Mouse (Mus musculus) ES-E14 (cell line): ENCODE measurements around the gene Srp14. TPM values are rescaled to one million over a fixed set of nuclear protein-coding genes. Genes with fewer than 3 reads are reported as not detected.

Experiments used
- DNase-seq: peaks from one replicate; pipeline ENCODE4 v3.0.0-alpha.2; 2013; ENCODE audit warnings: low read depth, low spot score
- H3K27ac ChIP-seq: 2 replicates; pipeline ENCODE4 v1.5.1; 2012; ENCODE audit warnings: low read depth, mild to moderate bottlenecking, low read length, moderate library complexity, mixed read lengths; ENCODE audit not compliant: poor library complexity, insufficient read depth, severe bottlenecking
- H3K36me3 ChIP-seq: 2 replicates; pipeline ENCODE4 v1.6.1; 2012; ENCODE audit warnings: mild to moderate bottlenecking, low read length, moderate library complexity, mixed read lengths; ENCODE audit not compliant: control insufficient read depth, poor library complexity, insufficient read depth, severe bottlenecking
- H3K4me1 ChIP-seq, 2 experiments: fragments of 150-350 bp in 1 of 2; sonication (generic) in 1 of 2; 2 replicates each; pipeline ENCODE4 v1.6.1; 2012; ENCODE audit warnings: low read length in 2 of 2, mild to moderate bottlenecking in 1 of 2, mixed read lengths in 1 of 2; ENCODE audit not compliant: control insufficient read depth in 2 of 2, insufficient read depth in 2 of 2, poor library complexity in 1 of 2
- H3K4me3 ChIP-seq, 2 experiments: fragments of 150-350 bp in 1 of 2; sonication (generic) in 1 of 2; 2 replicates each; pipeline ENCODE4 v1.5.1; 2012; ENCODE audit warnings: low read length in 2 of 2, low read depth in 1 of 2, mild to moderate bottlenecking in 1 of 2, mixed read lengths in 1 of 2; ENCODE audit not compliant: insufficient read depth in 1 of 2, poor library complexity in 1 of 2, severe bottlenecking in 1 of 2
- H3K9ac ChIP-seq: 2 replicates; pipeline ENCODE4 v1.6.1; 2012; ENCODE audit warnings: low read depth, mild to moderate bottlenecking, low read length, mixed read lengths; ENCODE audit not compliant: poor library complexity, insufficient read depth, severe bottlenecking
- H3K9me3 ChIP-seq: fragments of 150-350 bp; sonication (generic); 2 replicates; pipeline ENCODE4 v1.6.1; 2012; ENCODE audit warnings: low read depth, mild to moderate bottlenecking, low read length; ENCODE audit not compliant: control insufficient read depth, insufficient read depth
- CHD2 ChIP-seq: IDR thresholded peaks from 2 replicates; pipeline ENCODE4 v1.6.1; 2014; ENCODE audit warnings: mild to moderate bottlenecking, low read depth, low read length, inconsistent platforms
- HCFC1 ChIP-seq: IDR thresholded peaks from 2 replicates; pipeline ENCODE4 v1.6.1; 2012; ENCODE audit warnings: low read length, inconsistent platforms, borderline replicate concordance; ENCODE audit not compliant: insufficient read depth
- MAFK ChIP-seq: IDR thresholded peaks from 2 replicates; pipeline ENCODE4 v1.6.1; 2014; ENCODE audit warnings: mild to moderate bottlenecking, low read depth, low read length, inconsistent platforms; ENCODE audit not compliant: insufficient read depth
- ZC3H11A ChIP-seq: IDR thresholded peaks from 2 replicates; pipeline ENCODE4 v1.6.1; 2012; ENCODE audit warnings: low read depth, mild to moderate bottlenecking, inconsistent platforms, low read length, borderline replicate concordance
- ZNF384 ChIP-seq: IDR thresholded peaks from 2 replicates; pipeline ENCODE4 v1.6.1; 2012; ENCODE audit warnings: low read depth, low read length, inconsistent platforms
- in situ Hi-C, 2 experiments: fragments of 600-800 bp; cut with MboI; formaldehyde crosslinking; loops; one replicate each; pipeline ENCODE4 v1.15.1; 2025; ENCODE audit warnings: low sequenced_read_pairs in 2 of 2, inconsistent platforms in 1 of 2; ENCODE audit not compliant: unreplicated experiment in 2 of 2
- total RNA-seq: library from RNA; depleted of rRNA; stranded (reverse); fragments of 300-350 nt; gene quantifications from 2 replicates; pipeline ENCODE4 v1.2.3, GENCODE M21; 2012

Srp14 gene
- total RNA-seq, 1 experiment, result 191 TPM

DNA sequence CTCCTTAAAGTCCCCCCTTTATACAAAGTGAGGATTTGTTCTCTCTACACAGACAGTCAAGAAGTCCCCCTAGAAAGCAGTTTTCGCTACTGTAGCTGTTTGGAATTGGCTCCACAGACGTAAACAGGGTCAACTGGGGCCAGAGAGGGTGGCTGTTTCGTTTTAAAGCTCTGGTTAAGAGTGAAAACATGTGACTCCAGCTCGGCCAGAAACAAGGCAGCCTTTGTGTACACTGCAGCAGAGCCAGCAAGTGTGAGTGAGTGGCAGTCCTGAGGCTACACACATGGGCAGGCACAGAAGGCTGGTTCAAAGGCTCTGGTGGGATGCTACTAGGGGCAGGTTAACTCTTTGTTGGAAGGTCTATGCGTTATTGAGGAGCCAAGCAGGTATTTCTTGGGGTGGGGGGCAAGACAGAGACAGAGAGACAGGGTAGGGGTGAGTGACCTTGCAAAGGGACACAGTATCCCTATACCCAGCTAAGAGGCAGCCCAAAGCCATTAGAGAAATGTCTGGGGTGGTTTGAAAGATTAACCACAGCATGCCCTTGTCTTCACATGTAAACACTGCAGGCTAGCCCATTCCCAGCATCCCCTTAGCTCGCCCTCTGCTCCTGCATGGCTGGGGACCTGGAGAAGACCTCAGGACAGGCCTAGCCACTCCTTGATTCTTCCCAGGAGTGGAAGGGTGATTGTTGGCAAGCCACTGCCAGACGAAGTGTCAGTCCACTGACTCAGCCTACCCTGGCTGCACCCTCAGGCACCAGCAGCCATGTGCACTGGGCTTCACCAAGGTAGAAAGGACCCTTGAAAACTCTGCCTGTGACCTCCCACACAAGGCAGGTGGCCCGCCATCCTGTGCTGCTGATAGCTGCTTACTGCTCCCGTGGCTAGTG, 40.8 kb upstream of the Srp14 start:
- Histone ChIP-seq H3K36me3 (no peaks in the 10 kb centered on the region), H3K4me3 (no peak overlapping the region), H3K9ac (no peak overlapping the region), H3K9me3 (no peaks in the 10 kb centered on the region), H3K27ac (no peak overlapping the region; the same call in 1 of the 2 replicates), H3K4me1 (peaks cover 0 to 4% of the 10 kb centered on the region in 2 experiments; a peak in 1 of 4 replicates)
- no peak for TF ChIP-seq ZNF384
- TF ChIP-seq CHD2, result no peak
- no peak for TF ChIP-seq MAFK
- TF ChIP-seq HCFC1, result no peak
- no peak for TF ChIP-seq ZC3H11A
- in situ Hi-C loops, result no loop called here
- DNase-seq, result no peak

- peaks cover 7 to 18% of the 10 kb centered on the region in 2 experiments; a peak in 2 of 4 replicates for H3K4me1 ChIP-seq
- no peak overlapping the region for H3K27ac ChIP-seq
- TF ChIP-seq ZC3H11A (no peak), HCFC1 (no peak), MAFK (peak; percentile 72), CHD2 (no peak)
- no peaks in the 10 kb centered on the region for H3K36me3 ChIP-seq
- no peak for DNase-seq
- no peak overlapping the region for H3K4me3 ChIP-seq
- H3K9me3 ChIP-seq, result no peaks in the 10 kb centered on the region
- in situ Hi-C loops, result no loop called here
- H3K9ac ChIP-seq, result no peak overlapping the region
These were observed 33.2 kb upstream of the Srp14 start for GRCm38 (mm10) chr2:118512418-118513377.

DNA sequence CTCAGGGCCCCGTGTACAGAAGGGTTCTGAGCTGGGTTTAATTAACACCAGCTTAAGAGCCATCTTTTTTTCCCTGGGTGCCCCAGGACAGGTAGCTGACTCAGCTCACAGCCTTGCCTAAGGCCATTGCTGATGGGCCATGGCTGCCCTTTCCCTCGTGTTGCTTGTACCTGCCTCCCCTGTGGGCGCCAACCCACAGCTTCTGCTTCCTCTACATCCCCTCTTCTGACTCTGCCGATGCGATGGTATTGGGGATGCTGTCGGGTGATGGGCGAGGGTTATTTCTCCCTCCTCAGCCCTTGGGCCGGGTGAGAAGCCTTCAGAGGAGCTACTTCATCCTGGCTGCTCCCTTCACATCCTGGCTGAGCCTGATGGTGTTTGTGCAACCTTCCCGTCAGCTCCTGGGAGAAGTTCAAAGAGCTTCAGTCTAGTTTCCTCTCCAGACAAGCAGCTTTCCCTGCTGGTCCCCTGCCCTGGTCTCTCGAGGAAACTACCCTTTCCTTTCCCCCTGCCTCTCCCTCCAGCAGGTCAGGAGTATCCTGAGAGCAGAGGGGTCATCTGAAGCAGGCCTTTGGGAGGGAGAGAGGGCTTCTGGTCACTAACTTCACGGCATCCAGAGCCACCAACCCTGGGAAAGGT, 32.4 kb upstream of the Srp14 start:
- in situ Hi-C loops, result no loop called here
- Histone ChIP-seq H3K9ac (no peak overlapping the region), H3K27ac (no peak overlapping the region), H3K4me1 (peaks cover 7 to 18% of the 10 kb centered on the region in 2 experiments; a peak in 2 of 4 replicates), H3K4me3 (no peak overlapping the region), H3K36me3 (no peaks in the 10 kb centered on the region), H3K9me3 (no peaks in the 10 kb centered on the region)
- TF ChIP-seq HCFC1, result no peak
- no peak for TF ChIP-seq MAFK
- TF ChIP-seq ZC3H11A, result no peak
- TF ChIP-seq CHD2, result no peak
- TF ChIP-seq ZNF384, result no peak
- DNase-seq, result no peak

GRCm38 (mm10) chr2:118510447-118511310, 31.2 kb upstream of the Srp14 start:
- Histone ChIP-seq H3K9ac (peak overlapping the region; percentile 40), H3K4me3 (peak overlapping the region; percentile 43 to 58), H3K36me3 (no peaks in the 10 kb centered on the region), H3K9me3 (no peaks in the 10 kb centered on the region), H3K4me1 (peaks cover 7 to 18% of the 10 kb centered on the region in 2 experiments; a peak in 2 of 4 replicates), H3K27ac (no peak overlapping the region)
- TF ChIP-seq ZC3H11A (no peak), MAFK (no peak), HCFC1 (no peak), CHD2 (no peak), ZNF384 (no peak)
- in situ Hi-C loops, result no loop called here
- no peak for DNase-seq
